Mouse (Mus musculus) kidney, adult 2 months (tissue): ENCODE measurements around the gene Jade3.
"Not testable (repeated sequence)": the region's sequence is repeated elsewhere in the genome, so short reads cannot be mapped to it uniquely, and the experiment has no call there.

Experiments used
- CTCF ChIP-seq: fragments of 200-500 bp; conservative IDR thresholded peaks from 2 replicates; pipeline ENCODE4 v1.5.1; 2011; ENCODE audit warnings: low read depth, mild to moderate bottlenecking, control low read depth, low read length, moderate library complexity, mixed read lengths; ENCODE audit not compliant: insufficient read depth, insufficient read length
- POLR2A ChIP-seq: fragments of 200-500 bp; IDR thresholded peaks from one replicate; pipeline ENCODE4 v1.6.1; 2011; ENCODE audit warnings: low read depth, low read length, control low read depth

DNA sequence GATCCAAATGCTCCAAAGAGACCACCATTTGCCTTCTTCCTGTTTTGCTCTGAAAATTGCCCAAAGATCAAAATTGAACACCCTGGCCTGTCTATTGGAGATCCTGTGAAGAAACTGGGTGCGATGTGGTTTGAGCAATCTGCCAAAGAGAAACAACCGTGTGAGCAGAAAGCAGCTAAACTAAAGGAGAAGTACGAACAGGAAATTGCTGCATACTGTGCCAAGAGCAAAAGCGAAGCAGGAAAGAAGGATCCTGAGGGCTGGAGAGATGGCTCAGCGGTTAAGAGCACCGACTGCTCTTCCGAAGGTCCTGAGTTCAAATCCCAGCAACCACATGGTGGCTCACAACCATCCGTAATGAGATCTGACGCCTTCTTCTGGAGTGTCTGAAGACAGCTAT, 33.5 kb upstream of the Jade3 start:
- not testable (repeated sequence) for TF ChIP-seq POLR2A, CTCF
